Mouse (Mus musculus) embryo, embryonic 9.5 days (tissue): Measurements from ENCODE around the gene Prx.

Experiments
- DNase-seq: peaks from one replicate; pipeline ENCODE4 v3.0.0-alpha.2; 2017; ENCODE audit errors: extremely low spot score

Prx gene

GRCm38 (mm10) chr7:27552931-27553513 is 53.9 kb downstream of the Prx start, which contains the start of the genes Pld3 and 2310022A10Rik:
Pld3 (minus strand) TSS chr7:27553218.
2310022A10Rik (plus strand) TSS chr7:27553233.
- peak; percentile 94 for DNase-seq

GRCm38 (mm10) chr7:27560291-27560887 is 61.3 kb downstream of the Prx start:
- DNase-seq = no peak

GRCm38 (mm10) chr7:27560978-27561377 is 61.9 kb downstream of the Prx start:
- no peak for DNase-seq
